Mouse (Mus musculus): ENCODE measurements around the gene Gstz1.
"Not testable (repeated sequence)": the region's sequence is repeated elsewhere in the genome, so short reads cannot be mapped to it uniquely, and the experiment has no call there.

The Gstz1 gene

DNA sequence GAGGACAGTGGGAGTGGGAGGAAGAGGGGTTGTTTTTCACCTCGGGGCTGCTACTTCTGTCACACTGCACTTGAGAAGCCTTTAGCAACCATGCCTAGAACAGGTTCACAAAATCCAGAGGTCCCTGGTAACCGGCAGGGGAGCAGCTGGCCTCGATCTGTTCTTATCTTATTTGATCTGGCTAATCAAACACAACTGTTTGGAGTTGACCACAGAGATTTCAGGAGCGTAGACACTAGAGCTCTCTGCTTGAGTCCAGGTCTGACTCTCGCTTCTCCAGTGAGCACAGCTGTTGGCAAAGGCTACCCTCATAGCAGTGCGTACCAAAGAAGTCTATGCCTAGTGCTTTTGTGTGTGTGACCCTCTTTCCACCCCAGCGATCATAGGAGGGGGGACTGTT is 11.1 kb downstream of the Gstz1 start:
- DNase-seq (ENCODE audit: low spot score) = no peak

DNA sequence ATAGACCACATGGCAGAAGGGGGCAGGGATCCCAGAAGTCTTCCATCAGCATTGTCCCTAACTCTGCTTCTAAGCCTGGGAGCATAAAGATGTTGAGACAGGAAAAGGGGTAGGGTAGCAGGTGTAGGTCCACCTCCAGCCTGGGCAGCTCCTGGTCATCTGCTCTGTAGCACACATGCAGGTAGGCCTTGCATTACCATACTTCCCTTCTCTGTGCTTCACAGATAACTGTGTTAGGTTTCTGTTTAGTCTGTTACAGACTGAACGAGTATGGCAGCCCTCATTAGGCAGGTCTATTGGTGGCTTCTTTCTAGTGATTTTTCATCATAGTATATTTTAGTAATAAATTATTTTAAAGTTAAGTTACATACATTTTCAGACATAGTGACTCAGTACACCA is 13.3 kb downstream of the Gstz1 start:
- no peak for DNase-seq (ENCODE audit: low spot score)

DNA sequence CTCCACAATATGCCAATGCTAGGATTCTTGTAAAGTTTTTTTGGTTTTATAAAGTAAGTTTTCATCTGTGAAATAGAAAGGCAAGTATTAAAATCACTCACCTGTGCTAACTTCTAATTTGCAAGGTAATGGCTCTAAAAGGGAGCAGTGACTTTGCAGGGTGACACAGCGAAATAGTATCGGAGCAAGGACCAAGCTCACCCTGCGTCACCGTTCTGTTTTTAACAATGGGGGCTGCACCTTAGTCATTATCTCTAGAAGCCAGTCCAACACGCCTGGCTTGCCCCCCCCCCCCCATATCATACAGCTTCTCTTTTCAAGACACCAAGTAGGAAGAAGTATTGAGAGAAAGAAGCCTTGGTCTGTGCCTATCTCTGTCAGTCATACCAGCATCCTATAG is 13.8 kb downstream of the Gstz1 start:
- no peak for DNase-seq (ENCODE audit: low spot score)

DNA sequence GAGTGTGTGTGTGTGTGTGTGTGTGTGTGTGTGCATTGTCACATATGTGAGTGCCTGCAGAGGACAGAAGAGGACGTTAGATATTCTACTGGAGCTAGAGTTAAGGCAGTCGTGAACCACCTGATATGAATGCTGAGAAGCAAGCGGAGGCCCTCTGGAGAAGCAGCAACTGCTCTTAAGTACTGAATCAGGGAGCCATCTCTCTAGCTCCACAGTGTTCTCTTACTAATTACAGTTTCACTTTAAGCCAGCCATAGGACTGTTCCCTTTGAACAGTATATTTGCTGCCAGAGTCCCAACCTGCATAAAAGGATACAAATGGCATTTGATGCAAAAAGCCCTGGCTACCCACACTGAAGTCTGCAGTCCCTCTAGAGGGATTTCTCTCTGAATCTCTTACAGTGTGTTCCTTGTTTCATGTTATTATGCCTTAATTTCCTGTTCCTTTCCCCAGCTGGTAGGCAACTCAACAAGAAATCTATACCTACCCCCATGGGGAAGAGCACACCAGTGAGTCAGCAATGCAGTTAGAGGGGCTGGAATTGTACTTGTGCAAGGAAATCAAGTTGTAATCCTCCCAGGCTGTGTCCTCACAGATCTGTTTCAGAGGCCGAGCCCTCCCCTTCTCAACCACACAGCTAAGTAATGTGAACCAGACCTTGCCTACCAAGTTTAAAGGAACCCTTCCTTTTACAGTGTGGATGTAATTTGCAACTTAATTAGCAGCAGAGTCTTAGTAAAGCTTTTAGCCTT is 28.4 kb downstream of the Gstz1 start:
- DNase-seq (ENCODE audit: low spot score) = no peak

DNA sequence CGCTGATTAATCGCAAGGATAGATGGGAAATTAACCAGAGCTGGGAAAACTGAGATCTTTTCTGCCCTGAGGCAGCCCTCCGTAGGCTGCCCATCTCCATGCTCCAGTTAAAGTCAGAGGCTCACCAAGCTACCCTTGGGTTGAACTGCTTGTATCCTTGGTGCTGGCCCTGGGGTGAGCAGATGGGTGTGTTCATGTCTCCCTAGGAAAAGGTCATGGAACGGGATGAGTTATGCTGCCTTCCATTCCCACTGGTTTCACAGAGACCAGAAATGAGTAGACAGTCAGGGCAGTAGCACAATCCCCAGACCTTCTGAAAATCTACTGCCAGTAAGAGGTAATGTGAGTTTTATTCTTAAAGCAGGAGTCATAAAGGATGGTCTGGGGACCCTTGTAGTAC is 30.7 kb downstream of the Gstz1 start:
- DNase-seq (ENCODE audit: low spot score) = no peak

DNA sequence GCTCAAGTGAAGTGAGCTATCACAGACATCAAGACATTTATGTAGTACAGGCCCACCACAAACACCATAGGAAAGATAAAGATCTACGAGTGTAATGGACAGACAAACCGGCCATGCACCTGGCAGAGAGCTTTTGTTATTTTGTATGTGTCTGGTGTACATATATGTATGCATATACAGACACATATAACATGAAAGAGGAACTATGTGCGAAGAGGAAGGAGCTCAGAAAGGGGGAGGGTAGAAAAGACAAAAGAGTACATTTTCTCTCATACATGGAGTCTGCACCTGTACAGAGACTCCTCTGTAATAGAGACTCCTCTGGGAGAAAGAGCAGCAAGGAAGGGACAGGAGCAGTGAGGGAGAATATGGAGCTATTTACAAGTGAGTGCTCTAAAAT is 46.0 kb downstream of the Gstz1 start:
- no peak for DNase-seq (ENCODE audit: low spot score)

DNA sequence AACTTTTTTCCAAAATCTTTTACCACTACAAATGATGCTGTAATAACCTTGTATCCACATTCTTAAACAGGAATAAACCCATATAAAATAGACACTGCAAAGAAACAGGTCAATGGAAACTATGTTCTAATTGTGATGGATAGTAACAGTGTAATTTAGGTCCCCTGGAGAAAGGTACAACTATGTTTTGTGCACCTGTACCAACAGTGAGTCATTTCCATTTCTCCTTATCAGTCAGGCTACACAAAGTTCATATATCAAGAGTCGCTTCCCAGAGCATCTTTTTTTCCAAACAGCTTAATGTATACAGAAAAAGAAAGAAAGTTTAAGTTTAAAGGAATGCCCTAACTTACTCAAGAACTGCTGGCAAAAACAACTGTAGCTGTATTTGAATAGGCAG is 48.1 kb downstream of the Gstz1 start:
- no peak for DNase-seq (ENCODE audit: low spot score)

DNA sequence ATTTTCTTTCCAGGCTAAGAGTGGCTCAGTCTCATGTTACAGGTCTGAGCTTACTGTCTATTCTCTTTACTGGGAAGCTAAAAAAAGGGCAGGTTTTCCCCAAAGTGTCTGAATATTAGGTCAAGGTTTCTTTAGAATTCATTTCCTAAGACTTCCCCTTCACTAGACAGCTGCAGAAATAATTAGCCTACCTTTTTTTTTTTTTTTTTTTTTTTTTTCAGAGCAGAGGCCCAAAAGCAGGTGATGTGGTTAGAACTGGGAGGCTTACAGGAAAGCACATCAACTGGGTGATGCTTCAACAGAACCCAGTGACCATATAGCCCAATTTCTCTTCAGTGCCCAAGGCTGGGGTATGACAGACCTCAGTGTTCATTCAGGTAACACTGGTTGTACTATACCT is 49.3 kb downstream of the Gstz1 start:
- DNase-seq (ENCODE audit: low spot score) = no peak

DNA sequence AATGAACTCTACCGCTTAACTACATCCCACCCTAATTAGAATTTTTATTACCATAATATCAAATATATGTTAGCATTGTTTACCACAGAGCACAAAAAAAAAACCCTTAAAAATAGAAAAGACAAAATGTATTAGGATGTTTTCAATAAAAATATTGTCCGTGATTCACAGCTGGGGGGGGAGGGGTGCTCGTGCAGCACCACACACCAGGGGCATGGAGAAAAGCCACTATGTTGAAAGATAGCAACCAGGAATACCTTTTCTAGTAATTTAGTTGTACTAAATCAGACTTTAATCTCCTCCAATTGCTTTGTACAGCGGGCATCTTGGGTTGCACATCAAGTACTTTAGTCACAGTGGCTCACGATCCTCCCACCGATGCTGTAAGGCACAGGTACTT is 51.8 kb downstream of the Gstz1 start:
- DNase-seq (ENCODE audit: low spot score) = no peak

DNA sequence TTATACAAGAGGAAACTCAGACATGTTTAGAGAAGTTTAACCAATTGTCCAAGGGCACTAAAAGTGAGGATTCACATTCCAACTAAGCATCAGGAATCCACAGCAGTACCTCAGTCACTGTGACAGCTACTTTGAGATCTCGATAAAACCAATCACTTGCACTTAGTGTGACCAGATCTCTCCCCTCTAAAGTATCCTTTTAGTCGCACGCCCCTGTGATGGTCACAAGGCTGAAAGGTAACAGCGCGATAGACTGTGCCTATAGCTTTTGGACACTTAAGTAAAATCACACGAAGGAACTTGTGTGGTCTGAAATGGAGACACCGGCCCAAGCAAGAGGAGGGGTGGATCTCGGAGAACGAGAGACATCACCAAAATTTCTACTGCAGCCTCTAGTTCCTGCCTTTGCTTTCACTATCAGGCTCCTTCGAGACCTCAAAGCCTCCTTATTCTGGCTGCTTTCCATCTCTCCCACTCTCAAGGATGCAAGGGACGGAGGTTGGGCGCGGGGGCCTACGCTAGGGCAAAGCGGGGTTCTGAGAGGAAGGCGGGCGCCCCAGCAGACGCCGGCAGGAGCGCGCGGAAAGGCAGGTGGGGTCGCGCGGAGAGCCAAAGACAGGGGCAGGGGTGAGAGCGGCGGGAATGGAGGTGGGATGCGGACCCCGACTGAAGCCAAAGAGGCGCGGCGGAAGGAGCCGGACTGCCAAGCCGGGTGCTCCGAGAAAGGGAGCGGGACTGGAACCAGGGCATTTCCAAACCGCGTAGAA is 52.4 kb downstream of the Gstz1 start, which contains the start of gene Samd15:
Samd15 (plus strand) TSS at position 518 of the 767 bp plus-strand sequence.
- no peak for DNase-seq (ENCODE audit: low spot score)

DNA sequence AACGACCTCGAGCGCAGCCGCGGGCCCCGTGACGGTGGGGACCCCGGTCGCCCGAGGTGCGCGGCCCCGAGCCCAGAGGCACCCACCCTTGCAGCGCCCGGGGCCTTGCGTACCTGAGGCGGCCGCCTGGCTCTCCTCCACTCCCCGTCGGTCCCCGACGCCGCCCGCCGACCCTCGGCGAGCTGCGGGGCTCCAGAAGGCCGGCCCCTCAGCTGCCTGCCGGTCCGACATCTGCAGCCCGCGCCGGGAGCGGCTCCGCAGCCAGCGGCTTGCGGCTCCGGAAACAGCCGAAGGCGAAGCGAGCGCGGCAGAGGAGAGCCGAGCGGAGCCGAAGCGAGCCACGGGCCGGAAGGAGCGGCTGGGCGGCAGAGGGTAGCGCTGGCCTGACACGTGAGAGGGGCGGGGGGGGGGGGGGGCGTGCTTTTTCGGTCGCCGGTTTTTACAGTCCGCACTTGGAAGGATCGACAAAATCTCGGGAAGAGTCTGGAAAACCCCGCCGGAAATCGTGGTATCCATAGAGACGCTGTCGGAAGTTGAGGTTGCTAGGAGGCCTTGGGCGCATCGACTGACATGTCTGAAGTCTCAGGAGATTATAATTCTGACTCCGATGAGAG is 53.1 kb downstream of the Gstz1 start, which contains the start of gene Tmed8:
Tmed8 (minus strand) TSS at position 482 of the 614 bp plus-strand sequence.
- peak; percentile 63 for DNase-seq (ENCODE audit: low spot score)

DNA sequence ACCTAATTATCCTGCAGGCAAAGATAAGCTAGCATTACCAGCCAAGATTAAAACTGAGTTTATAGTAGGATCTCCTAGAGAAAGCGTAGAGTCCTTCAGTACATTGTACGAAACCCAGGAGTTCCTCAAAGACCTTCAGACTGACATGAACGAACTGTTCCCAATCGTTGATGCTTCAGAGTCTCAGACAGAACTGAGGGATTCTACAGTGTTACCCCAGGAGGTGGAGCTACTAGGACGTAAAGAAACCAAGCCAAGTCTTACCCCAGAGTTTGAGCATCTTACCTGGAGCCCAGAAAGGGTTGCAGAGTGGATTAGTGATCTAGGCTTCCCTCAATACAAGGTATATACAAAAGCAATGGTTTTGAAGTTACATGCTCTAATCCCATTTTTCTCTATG is 54.7 kb downstream of the Gstz1 start:
- DNase-seq (ENCODE audit: low spot score) = no peak

DNA sequence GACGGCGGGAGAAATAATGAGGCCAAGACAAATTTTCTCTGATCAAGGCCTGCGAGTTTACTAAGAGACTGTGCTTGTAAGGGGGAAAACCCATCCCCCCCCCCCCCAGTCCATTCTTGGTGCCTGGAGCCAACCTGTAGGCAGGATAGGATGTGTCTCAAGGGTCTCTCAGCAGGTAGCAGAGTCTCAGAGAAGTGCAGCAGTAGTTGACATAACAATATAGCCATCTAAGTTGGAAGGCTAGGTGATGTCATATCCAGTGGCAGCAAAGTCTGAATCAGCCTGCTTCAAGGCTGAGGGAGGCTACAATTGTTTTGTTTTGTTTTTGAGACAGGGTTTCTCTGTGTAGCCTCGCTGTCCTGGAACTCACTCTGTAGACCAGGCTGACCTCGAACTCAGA is 58.8 kb downstream of the Gstz1 start:
- not testable (repeated sequence) for DNase-seq (ENCODE audit: low spot score)

DNA sequence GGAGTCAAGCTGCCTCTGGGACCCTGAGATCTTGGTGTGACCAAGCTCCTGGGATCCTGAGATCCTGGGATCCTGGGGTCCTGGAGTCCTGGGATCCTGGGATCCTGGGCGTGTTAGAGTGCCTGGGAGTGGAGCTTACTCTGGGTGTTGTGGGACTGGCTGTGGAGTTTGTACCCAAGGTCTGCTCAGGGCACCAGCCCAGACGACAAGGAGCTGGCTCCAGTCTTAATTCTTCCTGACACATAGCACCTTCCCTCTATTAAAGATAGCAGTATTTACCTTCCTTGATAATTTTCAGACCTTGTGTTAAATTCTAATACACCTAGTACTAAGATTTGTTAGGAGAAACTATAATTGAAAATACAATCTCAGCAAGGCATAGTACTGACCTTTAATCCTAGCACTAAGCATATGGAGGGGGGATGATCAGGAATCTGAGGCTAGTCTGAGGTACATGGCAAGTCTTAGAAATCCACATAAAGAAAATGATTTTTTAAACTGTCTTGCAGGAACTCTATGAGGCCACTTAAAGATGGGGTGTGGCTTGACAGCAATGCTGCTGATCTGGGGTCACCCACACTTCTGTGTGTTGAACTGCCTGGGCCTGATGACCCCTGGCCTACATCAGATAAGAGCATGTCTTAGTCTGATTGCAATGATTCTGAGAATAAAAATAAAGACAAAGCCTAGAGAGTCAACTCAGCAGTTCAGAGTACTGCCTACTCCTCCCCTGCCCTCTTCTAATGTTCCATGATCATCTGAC is 66.1 kb downstream of the Gstz1 start:
- DNase-seq (ENCODE audit: low spot score) = no peak

All from spleen, adult 12 weeks (tissue).